Mouse (Mus musculus) MEL (cell line): Measurements from ENCODE around the gene Efna4.

Experiments
- CTCF ChIP-seq, 3 experiments: IDR thresholded peaks in 2 of 3; conservative IDR thresholded peaks in 1 of 3; 2 replicates each; pipeline ENCODE4 v1.5.1; 2011 to 2012; ENCODE audit warnings: low read length in 3 of 3, low read depth in 2 of 3, mild to moderate bottlenecking in 2 of 3, improper control_type of control experiment in 1 of 3, inconsistent platforms in 1 of 3, mixed read lengths in 1 of 3, moderate library complexity in 1 of 3; ENCODE audit not compliant: control insufficient read depth in 1 of 3, insufficient read depth in 1 of 3, poor library complexity in 1 of 3, severe bottlenecking in 1 of 3
- MAFK ChIP-seq: IDR thresholded peaks from 2 replicates; pipeline ENCODE4 v1.6.1; 2011; ENCODE audit warnings: low read depth, mild to moderate bottlenecking, low read length, improper control_type of control experiment, borderline replicate concordance
- MAX ChIP-seq: IDR thresholded peaks from 2 replicates; pipeline ENCODE4 v1.6.1; 2011; ENCODE audit warnings: low read length, improper control_type of control experiment

DNA sequence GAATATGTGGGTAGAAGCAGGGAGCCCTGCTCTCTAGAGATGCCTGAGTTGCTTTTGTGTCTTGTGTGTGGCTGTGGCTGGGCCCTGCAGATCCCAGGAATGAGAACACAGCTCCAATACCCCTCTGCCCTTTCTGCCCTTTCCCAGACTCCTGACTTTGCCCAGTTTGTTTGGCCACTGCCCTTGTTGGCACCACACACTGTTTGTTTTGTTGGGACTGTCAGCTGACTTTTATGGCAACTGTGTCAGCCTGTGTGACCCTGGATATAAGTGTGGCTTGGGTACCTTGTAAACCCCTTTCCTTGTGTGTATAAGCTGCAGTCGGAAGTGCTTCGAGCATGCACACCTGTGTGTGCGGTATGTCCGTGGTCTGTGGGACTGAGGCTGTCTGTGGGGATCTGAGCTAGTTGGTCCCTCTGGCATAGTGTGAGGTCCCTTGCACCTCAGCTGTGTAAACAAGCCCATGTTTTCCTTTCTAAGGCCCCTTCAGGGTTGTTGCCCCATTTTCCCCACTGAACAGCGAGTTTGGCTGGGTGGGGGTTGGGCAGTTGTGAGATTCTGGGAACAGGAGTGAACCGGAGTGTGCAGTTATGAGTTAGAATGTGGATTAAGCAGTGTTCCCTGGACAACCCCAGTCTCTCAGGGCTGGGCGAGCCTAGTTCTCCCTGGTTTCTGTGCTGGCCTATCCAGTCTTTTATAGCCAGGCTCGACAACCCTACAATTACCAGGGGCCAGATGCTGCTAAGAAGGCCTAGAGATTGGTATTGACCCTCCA lies 32.1 kb downstream of the Efna4 start:
- TF ChIP-seq MAFK (no peak), CTCF (IDR thresholded peaks at IDR 0.05 in 2 of 3, conservative IDR thresholded peaks at IDR 0.05 in 1 of 3; ENCODE audit: control insufficient read depth in 1 of 3, insufficient read depth in 1 of 3, low read depth in 2 of 3, low read length in 3 of 3, poor library complexity in 1 of 3, severe bottlenecking in 1 of 3) (no peak), MAX (no peak)
